Mouse (Mus musculus) midbrain, embryonic 13.5 days (tissue): ENCODE results near the gene Cartpt. TPM values are rescaled to one million over a fixed set of nuclear protein-coding genes. Genes with fewer than 3 reads are reported as not detected.
A peak's percentile ranks its signal among the peaks of the same experiment; 100 is the strongest.

ENCODE experiments used
- ATAC-seq: fragments of 200-750 bp; cut with Nextera tagmentation; 2 replicates; pipeline ENCODE4 v1.8.0; 2017; ENCODE audit warnings: mild to moderate bottlenecking, moderate TSS enrichment, moderate library complexity
- H3K27ac ChIP-seq: fragments of 300-500 bp; sonication (generic); 2 replicates; pipeline ENCODE4 v1.5.1; 2015; ENCODE audit warnings: inconsistent platforms, mild to moderate bottlenecking, moderate library complexity
- H3K27me3 ChIP-seq: fragments of 300-500 bp; sonication (generic); 2 replicates; pipeline ENCODE4 v1.6.1; 2015; ENCODE audit warnings: mild to moderate bottlenecking, inconsistent platforms
- H3K36me3 ChIP-seq: fragments of 300-500 bp; sonication (generic); 2 replicates; pipeline ENCODE4 v1.6.1; 2015; ENCODE audit warnings: mild to moderate bottlenecking, inconsistent platforms
- H3K4me1 ChIP-seq: fragments of 300-500 bp; sonication (generic); replicated peaks from 2 replicates; pipeline ENCODE4 v1.6.1; 2015; ENCODE audit warnings: inconsistent platforms
- H3K4me2 ChIP-seq: fragments of 300-500 bp; sonication (generic); replicated peaks from 2 replicates; pipeline ENCODE4 v1.6.1; 2015; ENCODE audit warnings: moderate library complexity, mild to moderate bottlenecking, inconsistent platforms
- H3K4me3 ChIP-seq: fragments of 300-500 bp; sonication (generic); replicated peaks from 2 replicates; pipeline ENCODE4 v1.5.1; 2015; ENCODE audit warnings: mild to moderate bottlenecking, inconsistent platforms
- H3K9ac ChIP-seq: fragments of 300-500 bp; sonication (generic); replicated peaks from 2 replicates; pipeline ENCODE4 v1.6.1; 2015; ENCODE audit warnings: mild to moderate bottlenecking, inconsistent platforms
- H3K9me3 ChIP-seq: fragments of 300-500 bp; sonication (generic); 2 replicates; pipeline ENCODE4 v1.6.1; 2016; ENCODE audit warnings: mild to moderate bottlenecking, inconsistent platforms
- WGBS: fragments of 180-500 bp; shearing (Covaris S2); methylation state at CpG from one replicate; pipeline ENCODE4 v1.1.7; 2015; 5-methylcytosine and 5-hydroxymethylcytosine counted together
- polyA plus RNA-seq: library from polyadenylated mRNA; unstranded; fragments of >200 nt; fragmentation: Nextera tagmentation; extraction: Ambion mirVana; gene quantifications from 2 replicates; pipeline ENCODE4 v1.2.1, GENCODE M21; 2015

The Cartpt gene
- 24.8 and 27.1 TPM in 2 replicates for polyA plus RNA-seq

- ATAC-seq: 0 out of 2 replicates have a peak, but pooled peaks have one; percentile 14
- peak within 1 kb of the TSS; percentile 57 for H3K9ac ChIP-seq
These were observed at the start of gene Cartpt for GRCm38 (mm10) chr13:99900965-99901364. Gene Cartpt (minus strand): TSS chr13:99901091.

DNA sequence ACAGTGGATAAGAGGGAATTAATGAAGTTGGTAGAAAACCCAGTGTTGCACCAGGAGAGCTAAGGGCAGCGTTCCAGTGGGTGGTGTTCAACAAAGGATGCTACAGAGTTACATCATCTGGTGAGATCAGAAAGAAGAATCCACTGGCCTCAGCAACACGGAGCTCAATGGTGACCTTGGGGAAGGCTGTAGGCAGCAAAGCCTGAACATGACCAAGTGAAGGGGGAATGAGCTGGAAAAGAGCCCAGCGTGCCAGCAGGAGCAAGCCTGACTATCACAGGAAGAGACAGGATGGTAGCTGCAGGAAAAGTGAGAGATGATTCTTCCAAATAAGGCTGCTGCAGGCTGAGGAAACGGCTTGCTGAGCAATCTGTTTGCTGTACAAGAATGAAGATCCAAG is 46.5 kb upstream of the Cartpt start:
- 80% methylated on average over 4 of the region's 4 CpGs for WGBS

More at GRCm38 (mm10) chr13:99900965-99901364, at the start of gene Cartpt:
- Histone ChIP-seq H3K4me2 (peak within 1 kb of the TSS; percentile 62), H3K4me1 (peaks cover 20% of the 10 kb centered on the region), H3K27me3 (peaks cover 47% of the 10 kb centered on the region), H3K4me3 (peak within 1 kb of the TSS; percentile 43), H3K27ac (no peak within 1 kb of the TSS), H3K36me3 (no peaks in the 10 kb centered on the region), H3K9me3 (no peaks in the 10 kb centered on the region)
- 43% methylated on average over 9 of the region's 9 CpGs for WGBS

DNA sequence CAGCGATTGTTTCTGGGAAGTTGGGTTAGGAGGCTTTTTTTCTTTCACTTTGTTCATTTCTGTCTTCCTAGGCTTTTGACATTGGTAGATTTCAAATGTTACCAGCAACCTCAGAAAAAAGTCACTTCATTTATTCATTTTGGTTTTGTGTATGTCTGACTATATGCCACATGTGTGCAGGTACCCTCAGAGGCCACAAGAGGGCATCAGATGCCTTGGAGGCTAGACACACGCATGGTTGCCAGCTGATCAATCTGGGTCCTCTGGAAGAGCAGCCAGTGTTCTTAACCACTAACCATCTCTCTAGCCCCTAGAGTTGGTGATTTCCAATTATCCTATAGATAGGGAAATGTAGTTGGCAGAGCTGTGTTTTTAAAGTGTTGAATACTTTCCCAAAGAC is 42.6 kb upstream of the Cartpt start:
- Histone ChIP-seq H3K27ac (no peak overlapping the region), H3K4me1 (peaks cover 30% of the 10 kb centered on the region), H3K27me3 (no peaks in the 10 kb centered on the region), H3K9me3 (no peaks in the 10 kb centered on the region), H3K9ac (no peak overlapping the region), H3K36me3 (peaks cover 17% of the 10 kb centered on the region; the same call in 1 of the 2 replicates), H3K4me2 (no peak overlapping the region), H3K4me3 (no peak overlapping the region)
- 97% methylated on average over 2 of the region's 2 CpGs for WGBS
- no peak for ATAC-seq

More for the DNA sequence above, 46.5 kb upstream of the Cartpt start:
- ATAC-seq: no peak
- no peak overlapping the region for H3K4me2 ChIP-seq
- no peaks in the 10 kb centered on the region for H3K4me1 ChIP-seq
- H3K9me3 ChIP-seq: no peaks in the 10 kb centered on the region
- H3K36me3 ChIP-seq: peaks cover 23% of the 10 kb centered on the region; the same call in 1 of the 2 replicates
- H3K27ac ChIP-seq: no peak overlapping the region
- no peaks in the 10 kb centered on the region for H3K27me3 ChIP-seq
- H3K9ac ChIP-seq: no peak overlapping the region
- no peak overlapping the region for H3K4me3 ChIP-seq

GRCm38 (mm10) chr13:99940601-99941000 is 39.7 kb upstream of the Cartpt start:
- Histone ChIP-seq H3K4me3 (no peak overlapping the region), H3K36me3 (peaks cover 3% of the 10 kb centered on the region; the same call in 1 of the 2 replicates), H3K27ac (peak overlapping the region; percentile 75), H3K9ac (no peak overlapping the region), H3K9me3 (no peaks in the 10 kb centered on the region), H3K4me1 (peaks cover 36% of the 10 kb centered on the region), H3K4me2 (0 out of 2 replicates have a peak overlapping the region, but pooled peaks have one; percentile 1), H3K27me3 (no peaks in the 10 kb centered on the region)
- WGBS: 4% methylated on average over 2 of the region's 2 CpGs
- ATAC-seq: peak; percentile 98

DNA sequence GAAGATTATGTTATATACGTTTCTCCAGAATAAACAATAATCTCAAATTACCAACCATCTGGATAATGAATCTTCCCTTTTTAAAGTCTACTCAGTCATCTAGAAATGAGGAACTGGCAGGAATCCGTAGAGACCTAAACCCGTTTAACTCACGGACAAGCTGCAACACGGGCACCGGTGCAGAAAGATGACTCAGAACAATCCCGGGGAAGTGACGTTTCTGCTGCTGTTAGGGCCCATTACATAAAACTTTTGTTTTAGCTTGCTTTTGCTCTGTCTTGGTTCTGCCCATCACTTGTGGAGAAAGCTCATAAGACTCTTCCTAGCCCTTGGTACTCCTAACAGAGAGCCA is 38.4 kb upstream of the Cartpt start:
- H3K9me3 ChIP-seq: no peaks in the 10 kb centered on the region
- no peaks in the 10 kb centered on the region for H3K27me3 ChIP-seq
- no peak overlapping the region for H3K4me3 ChIP-seq
- H3K9ac ChIP-seq: no peak overlapping the region
- no peak overlapping the region for H3K4me2 ChIP-seq
- no peak for ATAC-seq
- peaks cover 3% of the 10 kb centered on the region; the same call in 1 of the 2 replicates for H3K36me3 ChIP-seq
- WGBS: 59% methylated on average over 8 of the region's 8 CpGs
- H3K27ac ChIP-seq: peak overlapping the region; percentile 75
- H3K4me1 ChIP-seq: peaks cover 36% of the 10 kb centered on the region

DNA sequence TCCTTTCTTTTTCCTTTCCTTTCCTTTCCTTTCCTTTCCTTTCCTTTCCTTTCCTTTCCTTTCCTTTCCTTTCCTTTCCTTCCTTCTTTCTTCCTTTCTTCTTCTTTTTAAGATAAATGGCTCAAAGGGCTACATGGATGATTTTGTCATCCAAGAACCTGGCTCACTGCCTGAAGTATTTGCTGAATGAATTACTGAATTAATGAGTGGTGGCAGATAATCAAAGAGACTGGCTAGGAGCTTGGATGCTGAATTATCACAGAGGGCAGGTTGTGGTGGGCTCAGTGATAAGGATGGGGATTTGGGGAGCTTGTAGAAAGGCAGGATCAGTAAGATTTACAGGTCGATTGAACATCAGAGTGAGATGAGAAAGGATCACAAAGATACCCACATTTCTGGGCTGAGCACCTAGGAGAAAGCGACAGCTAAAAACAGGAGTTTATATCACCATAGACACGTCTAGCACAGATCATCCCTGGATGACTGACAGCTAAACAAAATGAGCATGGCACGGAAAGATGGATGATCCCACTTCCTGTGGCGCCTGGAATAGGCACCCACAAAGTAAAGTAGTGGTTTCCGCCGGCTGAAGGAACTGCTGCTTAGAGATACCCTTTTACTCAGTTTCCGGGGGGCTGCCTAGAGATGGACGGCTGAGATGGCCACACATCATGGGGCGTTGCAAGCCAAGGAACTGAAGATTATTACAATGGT is 37.9 kb upstream of the Cartpt start:
- Histone ChIP-seq H3K27me3 (no peaks in the 10 kb centered on the region), H3K27ac (peak overlapping the region; percentile 75), H3K36me3 (0 out of 2 replicates have a peak, but pooled peaks cover under 1% of the 10 kb centered on the region), H3K9ac (no peak overlapping the region), H3K4me3 (no peak overlapping the region), H3K4me2 (no peak overlapping the region), H3K4me1 (peaks cover 36% of the 10 kb centered on the region), H3K9me3 (no peaks in the 10 kb centered on the region)
- no peak for ATAC-seq
- 66% methylated on average over 10 of the region's 10 CpGs for WGBS

GRCm38 (mm10) chr13:99937741-99938140 is 36.9 kb upstream of the Cartpt start:
- 0 out of 2 replicates have a peak, but pooled peaks have one; percentile 41 for ATAC-seq

GRCm38 (mm10) chr13:99932406-99932805 is 31.5 kb upstream of the Cartpt start:
- 90% methylated on average over 1 of the region's 1 CpGs for WGBS
- no peaks in the 10 kb centered on the region for H3K27me3 ChIP-seq
- no peak overlapping the region for H3K4me3 ChIP-seq
- H3K4me2 ChIP-seq: no peak overlapping the region
- no peak for ATAC-seq
- H3K9ac ChIP-seq: no peak overlapping the region
- H3K9me3 ChIP-seq: no peaks in the 10 kb centered on the region
- no peak overlapping the region for H3K27ac ChIP-seq
- no peaks in the 10 kb centered on the region for H3K36me3 ChIP-seq
- 0 out of 2 replicates have a peak, but pooled peaks cover 1% of the 10 kb centered on the region for H3K4me1 ChIP-seq

More at GRCm38 (mm10) chr13:99937741-99938140, 36.9 kb upstream of the Cartpt start:
- Histone ChIP-seq H3K36me3 (no peaks in the 10 kb centered on the region), H3K9me3 (no peaks in the 10 kb centered on the region), H3K4me2 (no peak overlapping the region), H3K27me3 (no peaks in the 10 kb centered on the region), H3K27ac (peak overlapping the region; percentile 45), H3K9ac (no peak overlapping the region), H3K4me3 (no peak overlapping the region), H3K4me1 (peaks cover 36% of the 10 kb centered on the region)
- WGBS: 29% methylated on average over 3 of the region's 3 CpGs

DNA sequence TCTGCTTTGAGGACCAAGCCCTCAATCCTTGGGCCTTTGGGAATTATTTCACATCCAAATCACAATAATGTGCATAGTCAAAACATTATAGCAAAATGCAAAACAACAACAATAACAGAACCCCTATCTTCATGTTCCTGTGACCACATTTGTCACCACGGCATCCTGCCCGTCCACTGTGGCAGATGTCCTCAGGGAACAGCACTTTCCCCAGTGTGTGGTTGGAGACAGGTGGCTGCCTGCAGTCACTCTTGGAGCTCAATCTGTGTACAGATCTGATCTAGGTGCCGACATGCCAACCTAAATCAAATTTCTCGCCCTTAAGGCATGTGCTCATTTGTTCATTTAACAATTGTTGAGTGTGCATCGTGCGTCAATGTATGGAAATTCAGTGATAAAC is 30.6 kb upstream of the Cartpt start:
- Histone ChIP-seq H3K27ac (no peak overlapping the region), H3K9me3 (no peaks in the 10 kb centered on the region), H3K4me2 (no peak overlapping the region), H3K36me3 (no peaks in the 10 kb centered on the region), H3K4me3 (no peak overlapping the region), H3K9ac (no peak overlapping the region), H3K27me3 (no peaks in the 10 kb centered on the region), H3K4me1 (no peaks in the 10 kb centered on the region)
- WGBS: 89% methylated on average over 6 of the region's 6 CpGs
- ATAC-seq: no peak

GRCm38 (mm10) chr13:99926249-99926648 is 25.4 kb upstream of the Cartpt start:
- 48% methylated on average over 5 of the region's 5 CpGs for WGBS
- no peak for ATAC-seq

DNA sequence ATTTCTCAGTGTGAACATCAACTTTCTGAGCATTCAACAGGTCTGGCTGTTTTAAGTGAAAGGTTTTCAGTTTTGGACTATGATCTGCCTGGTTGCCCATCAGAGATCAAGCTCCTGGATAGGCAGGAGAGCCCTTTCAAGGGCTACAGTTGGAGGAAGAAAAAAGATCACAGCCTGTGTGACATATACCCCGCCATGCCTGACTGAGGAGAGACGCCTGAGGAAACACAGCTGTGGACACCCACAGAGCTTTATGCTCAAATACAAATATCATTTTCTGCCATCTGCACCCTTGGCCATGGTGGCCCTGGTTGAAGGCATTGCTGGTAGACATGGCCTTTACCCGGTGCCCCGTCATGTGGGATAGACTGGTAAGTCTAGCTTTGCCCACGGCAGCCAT is 14.7 kb upstream of the Cartpt start:
- ATAC-seq: no peak
- Histone ChIP-seq H3K9ac (no peak overlapping the region), H3K27ac (no peak overlapping the region)

More at GRCm38 (mm10) chr13:99926249-99926648, 25.4 kb upstream of the Cartpt start:
- Histone ChIP-seq H3K4me1 (no peaks in the 10 kb centered on the region), H3K27me3 (no peaks in the 10 kb centered on the region), H3K9me3 (no peaks in the 10 kb centered on the region), H3K36me3 (no peaks in the 10 kb centered on the region), H3K4me2 (no peak overlapping the region), H3K9ac (no peak overlapping the region), H3K4me3 (no peak overlapping the region), H3K27ac (no peak overlapping the region)

GRCm38 (mm10) chr13:99900557-99900892 is 366 bp downstream of the Cartpt start:
- H3K4me2 ChIP-seq: peak overlapping the region; percentile 62

More for the DNA sequence above, 14.7 kb upstream of the Cartpt start:
- WGBS: 78% methylated on average over 5 of the region's 5 CpGs
- H3K36me3 ChIP-seq: no peaks in the 10 kb centered on the region
- no peaks in the 10 kb centered on the region for H3K27me3 ChIP-seq
- no peak overlapping the region for H3K4me3 ChIP-seq
- no peak overlapping the region for H3K4me2 ChIP-seq
- no peaks in the 10 kb centered on the region for H3K9me3 ChIP-seq
- H3K4me1 ChIP-seq: no peaks in the 10 kb centered on the region

More at GRCm38 (mm10) chr13:99900557-99900892, 366 bp downstream of the Cartpt start:
- H3K4me3 ChIP-seq: peak overlapping the region; percentile 43
- H3K27ac ChIP-seq: no peak overlapping the region
- H3K36me3 ChIP-seq: no peaks in the 10 kb centered on the region
- WGBS: under 1% methylated on average over 30 of the region's 30 CpGs
- peak overlapping the region; percentile 57 for H3K9ac ChIP-seq
- peaks cover 47% of the 10 kb centered on the region for H3K27me3 ChIP-seq
- H3K9me3 ChIP-seq: no peaks in the 10 kb centered on the region
- peak; percentile 87 for ATAC-seq
- peaks cover 20% of the 10 kb centered on the region for H3K4me1 ChIP-seq
